In the genomic region with DNA sequence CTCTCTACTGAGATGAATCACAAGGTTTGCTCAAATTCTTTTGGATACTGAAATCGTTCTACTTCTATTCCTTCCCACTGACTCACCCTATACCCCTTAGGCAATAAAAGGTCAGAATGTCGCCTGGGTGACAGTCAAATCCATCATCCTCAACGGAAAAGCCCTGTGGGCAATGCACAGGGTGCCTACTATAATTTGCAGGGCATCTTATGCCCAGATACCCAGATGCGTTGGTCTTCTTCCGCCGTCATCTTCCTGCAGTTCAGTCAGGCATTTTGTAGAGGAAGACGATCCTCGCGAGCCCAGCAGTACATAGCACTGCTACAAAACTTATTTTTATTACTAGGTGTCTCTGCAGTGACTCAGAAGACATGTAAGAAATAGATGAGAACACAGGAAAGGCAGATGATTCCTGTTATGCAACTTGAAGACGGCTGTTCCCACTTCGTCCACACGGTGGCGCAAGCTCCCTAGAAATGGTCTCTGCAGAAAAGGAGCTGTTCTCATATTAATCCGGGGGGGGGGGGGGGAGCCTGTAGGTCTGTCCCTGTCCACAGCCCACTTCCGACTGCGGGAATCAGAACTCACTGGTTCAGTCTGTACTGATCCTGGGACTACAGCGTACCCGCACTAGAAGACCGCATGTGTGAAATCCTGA, we compare ENCODE assay signal across 1 mouse cellular context.
TF ChIP-seq lines count a peak whose summit lies in the region.

No protein-coding gene starts in this region.

TF ChIP-seq in CH12.LX, 34 proteins besides CTCF, POLR2A, EP300 and RAD21 (continued from another document):
- no peak for TF ChIP-seq BHLHE40 (IDR thresholded peaks at IDR 0.05; ENCODE audit: low read depth, low read length)
- no peak for TF ChIP-seq MAFK (IDR thresholded peaks at IDR 0.05; ENCODE audit: insufficient replicate concordance, low read length)
- peak; percentile 74 for TF ChIP-seq ZC3H11A (IDR thresholded peaks at IDR 0.05; ENCODE audit: low read depth, low read length)
- no peak for TF ChIP-seq MXI1 (IDR thresholded peaks at IDR 0.05; ENCODE audit: low read depth, low read length)
- peak; percentile 89 for TF ChIP-seq SMC3 (IDR thresholded peaks at IDR 0.05; ENCODE audit: low read depth, low read length)
- TF ChIP-seq MAZ (IDR thresholded peaks at IDR 0.05; ENCODE audit: low read depth, low read length): no peak
